Mouse (Mus musculus): ENCODE measurements around the gene Mrfap1. TPM values are rescaled to one million over a fixed set of nuclear protein-coding genes. Genes with fewer than 3 reads are reported as not detected.
"Not testable (repeated sequence)": the region's sequence is repeated elsewhere in the genome, so short reads cannot be mapped to it uniquely, and the experiment has no call there.

Mrfap1 gene
- total RNA-seq, 2 experiments from 2014 or later: 409 to 435 TPM

GRCm38 (mm10) chr5:36820142-36820541 lies 23.6 kb upstream of the Mrfap1 start:
- peak; percentile 59 to 68 for DNase-seq (ENCODE audit: extremely low spot score in 1 of 2, low spot score in 2 of 2)
- peak; percentile 86 for TF ChIP-seq CTCF (IDR thresholded peaks at IDR 0.05)
- H3K27ac ChIP-seq: no peak overlapping the region
- intact Hi-C loops (cut with DNase I): no loop called here
- no peak overlapping the region for H3K4me3 ChIP-seq

GRCm38 (mm10) chr5:36819742-36820141 lies 23.2 kb upstream of the Mrfap1 start:
- intact Hi-C loops (cut with DNase I): no loop called here
- no peak for TF ChIP-seq CTCF (IDR thresholded peaks at IDR 0.05)
- no peak overlapping the region for H3K4me3 ChIP-seq
- H3K27ac ChIP-seq: no peak overlapping the region
- no peak for DNase-seq (ENCODE audit: extremely low spot score in 1 of 2, low spot score in 2 of 2)

- no peak overlapping the region for H3K27ac ChIP-seq
- TF ChIP-seq CTCF (IDR thresholded peaks at IDR 0.05): no peak; the same call in 1 of the 2 replicates
- intact Hi-C loops (cut with DNase I): no loop called here
- no peak overlapping the region for H3K4me3 ChIP-seq
- DNase-seq (ENCODE audit: extremely low spot score in 1 of 2, low spot score in 2 of 2): no peak
These were observed 21.2 kb upstream of the Mrfap1 start for GRCm38 (mm10) chr5:36817738-36818137.

- Histone ChIP-seq H3K27ac (no peak overlapping the region), H3K4me3 (no peak overlapping the region)
- TF ChIP-seq CTCF (IDR thresholded peaks at IDR 0.05): no peak; the same call in 1 of the 2 replicates
- DNase-seq (ENCODE audit: extremely low spot score in 1 of 2, low spot score in 2 of 2): no peak
- intact Hi-C loops (cut with DNase I): loop anchor here (5.0 kb wide), 1 partner anchor 188 kb away; no protein-coding TSS in a partner anchor
These were observed 18.0 kb upstream of the Mrfap1 start for GRCm38 (mm10) chr5:36814554-36814953.

GRCm38 (mm10) chr5:36811413-36811812 lies 14.8 kb upstream of the Mrfap1 start:
- no peak overlapping the region for H3K27ac ChIP-seq
- peak; percentile 66 for TF ChIP-seq CTCF (IDR thresholded peaks at IDR 0.05)
- peak; percentile 46 to 59 for DNase-seq (ENCODE audit: extremely low spot score in 1 of 2, low spot score in 2 of 2)
- intact Hi-C loops (cut with DNase I): loop anchor here (5.0 kb wide), 1 partner anchor 191 kb away; no protein-coding TSS in a partner anchor
- H3K4me3 ChIP-seq: no peak overlapping the region

GRCm38 (mm10) chr5:36810634-36811033 lies 14.1 kb upstream of the Mrfap1 start:
- no peak for DNase-seq (ENCODE audit: extremely low spot score in 1 of 2, low spot score in 2 of 2)
- H3K27ac ChIP-seq: no peak overlapping the region
- H3K4me3 ChIP-seq: no peak overlapping the region
- intact Hi-C loops (cut with DNase I): loop anchor here (5.0 kb wide), 1 partner anchor 192 kb away; no protein-coding TSS in a partner anchor
- TF ChIP-seq CTCF (IDR thresholded peaks at IDR 0.05): no peak

- Histone ChIP-seq H3K4me3 (no peak overlapping the region), H3K27ac (no peak overlapping the region)
- no peak for DNase-seq (ENCODE audit: extremely low spot score in 1 of 2, low spot score in 2 of 2)
- intact Hi-C loops (cut with DNase I): no loop called here
- TF ChIP-seq CTCF (IDR thresholded peaks at IDR 0.05): no peak
These were observed 12.6 kb upstream of the Mrfap1 start for GRCm38 (mm10) chr5:36809123-36809522.

- no peak; the same call in 1 of the 2 replicates for TF ChIP-seq CTCF (IDR thresholded peaks at IDR 0.05)
These were observed 10.5 kb upstream of the Mrfap1 start for GRCm38 (mm10) chr5:36807106-36807505.

GRCm38 (mm10) chr5:36797291-36797690 lies 719 bp upstream of the Mrfap1 start:
- Histone ChIP-seq H3K4me3 (peak overlapping the region; percentile 77), H3K27ac (no peak overlapping the region; the same call in 1 of the 2 replicates)
- TF ChIP-seq CTCF (IDR thresholded peaks at IDR 0.05): no peak
- no peak for DNase-seq (ENCODE audit: extremely low spot score in 1 of 2, low spot score in 2 of 2)
- intact Hi-C loops (cut with DNase I): no loop called here

More at GRCm38 (mm10) chr5:36807106-36807505, 10.5 kb upstream of the Mrfap1 start:
- Histone ChIP-seq H3K4me3 (no peak overlapping the region), H3K27ac (no peak overlapping the region)
- no peak for DNase-seq (ENCODE audit: extremely low spot score in 1 of 2, low spot score in 2 of 2)
- intact Hi-C loops (cut with DNase I): no loop called here

- peak overlapping the region; percentile 77 for H3K4me3 ChIP-seq
- DNase-seq (ENCODE audit: extremely low spot score in 1 of 2, low spot score in 2 of 2): peak; percentile 73 to 76
- peak overlapping the region; percentile 94 for H3K27ac ChIP-seq
- intact Hi-C loops (cut with DNase I): not testable (repeated sequence)
These were observed 801 bp downstream of the Mrfap1 start for GRCm38 (mm10) chr5:36795647-36796295.

GRCm38 (mm10) chr5:36791861-36792260 lies 4.7 kb downstream of the Mrfap1 start:
- no peak overlapping the region for H3K4me3 ChIP-seq
- no peak for TF ChIP-seq CTCF (IDR thresholded peaks at IDR 0.05)
- DNase-seq (ENCODE audit: extremely low spot score in 1 of 2, low spot score in 2 of 2): no peak
- intact Hi-C loops (cut with DNase I): no loop called here
- H3K27ac ChIP-seq: no peak overlapping the region

GRCm38 (mm10) chr5:36786052-36786451 lies 10.5 kb downstream of the Mrfap1 start:
- intact Hi-C loops (cut with DNase I): no loop called here
- no peak for TF ChIP-seq CTCF (IDR thresholded peaks at IDR 0.05)
- no peak overlapping the region for H3K4me3 ChIP-seq
- no peak for DNase-seq (ENCODE audit: extremely low spot score in 1 of 2, low spot score in 2 of 2)
- no peak overlapping the region for H3K27ac ChIP-seq

GRCm38 (mm10) chr5:36779512-36779911 lies 17.1 kb downstream of the Mrfap1 start:
- Histone ChIP-seq H3K27ac (no peak overlapping the region), H3K4me3 (no peak overlapping the region)
- no peak for DNase-seq (ENCODE audit: extremely low spot score in 1 of 2, low spot score in 2 of 2)
- intact Hi-C loops (cut with DNase I): no loop called here
- no peak for TF ChIP-seq CTCF (IDR thresholded peaks at IDR 0.05)
